Mouse (Mus musculus): ENCODE measurements at regions not wholly inside any gene's neighbourhood (a gene's known extent, or its start where the extent isn't known, plus 50 kb on each side); places are given as distances from the start of the nearest gene placed in this dataset.

- Histone ChIP-seq H3K9ac (ENCODE audit: control insufficient read depth, low read depth, low read length, poor library complexity, severe bottlenecking) (no peak overlapping the region), H3K27ac (ENCODE audit: control insufficient read depth, low read depth, low read length) (no peak overlapping the region), H3K27me3 (ENCODE audit: control insufficient read depth in 1 of 2, insufficient read depth in 2 of 2, low read length in 2 of 2) (no peaks in the 10 kb centered on the region), H3K36me3 (ENCODE audit: control insufficient read depth in 1 of 2, insufficient read depth in 2 of 2, low read length in 2 of 2) (no peaks in the 10 kb centered on the region), H3K79me2 (ENCODE audit: control insufficient read depth, insufficient read depth, low read length, poor library complexity) (no peaks in the 10 kb centered on the region), H3K4me1 (ENCODE audit: control insufficient read depth in 1 of 2, insufficient read depth in 2 of 2, low read length in 2 of 2) (no peaks in the 10 kb centered on the region), H3K4me3 (ENCODE audit: control insufficient read depth in 1 of 2, insufficient read depth in 1 of 2, low read depth in 2 of 2, low read length in 2 of 2) (no peak overlapping the region), H3K9me3 (replicated peaks; ENCODE audit: insufficient read depth, low read length) (no peaks in the 10 kb centered on the region)
- TF ChIP-seq MYB (IDR thresholded peaks at IDR 0.05; ENCODE audit: low read depth, low read length) (no peak), ETS1 (IDR thresholded peaks at IDR 0.05; ENCODE audit: low read depth, low read length) (no peak), CHD2 (IDR thresholded peaks at IDR 0.05; ENCODE audit: low read length) (no peak), MYC (IDR thresholded peaks at IDR 0.05; ENCODE audit: low read depth, low read length) (no peak), CHD1 (IDR thresholded peaks at IDR 0.05; ENCODE audit: low read depth, low read length) (no peak), GATA1 (IDR thresholded peaks at IDR 0.05; ENCODE audit: low read depth, low read length) (no peak), ELF1 (IDR thresholded peaks at IDR 0.05; ENCODE audit: low read depth, low read length) (no peak), CTCF (IDR thresholded peaks at IDR 0.05 in 2 of 3, conservative IDR thresholded peaks at IDR 0.05 in 1 of 3; ENCODE audit: control insufficient read depth in 1 of 3, insufficient read depth in 1 of 3, low read depth in 2 of 3, low read length in 3 of 3, poor library complexity in 1 of 3, severe bottlenecking in 1 of 3) (no peak), EP300 (IDR thresholded peaks at IDR 0.05; ENCODE audit: low read depth in 1 of 2, low read length in 2 of 2) (no peak), JUND (IDR thresholded peaks at IDR 0.05; ENCODE audit: low read depth, low read length) (no peak), TCF12 (IDR thresholded peaks at IDR 0.05; ENCODE audit: low read depth, low read length) (no peak), POLR2A (IDR thresholded peaks at IDR 0.05; ENCODE audit: control insufficient read depth in 1 of 2, insufficient read depth in 1 of 2, low read depth in 1 of 2, low read length in 2 of 2, poor library complexity in 1 of 2) (no peak), USF1 (IDR thresholded peaks at IDR 0.05; ENCODE audit: low read depth, low read length) (no peak), UBTF (IDR thresholded peaks at IDR 0.05; ENCODE audit: borderline replicate concordance, insufficient read depth, low read depth, low read length) (no peak), USF2 (IDR thresholded peaks at IDR 0.05; ENCODE audit: borderline replicate concordance in 1 of 2, insufficient read depth in 1 of 2, low read depth in 1 of 2, low read length in 2 of 2) (no peak), E2F4 (IDR thresholded peaks at IDR 0.05; ENCODE audit: borderline replicate concordance, low read depth, low read length) (no peak), MAFK (IDR thresholded peaks at IDR 0.05; ENCODE audit: borderline replicate concordance, low read depth, low read length) (no peak), GABPA (IDR thresholded peaks at IDR 0.05; ENCODE audit: low read depth, low read length) (no peak)
- no peak for DNase-seq (ENCODE audit: low read depth, low spot score)
Measured at GRCm38 (mm10) chr1:184439506-184439905, 292.9 kb downstream of the Hlx start.

DNA sequence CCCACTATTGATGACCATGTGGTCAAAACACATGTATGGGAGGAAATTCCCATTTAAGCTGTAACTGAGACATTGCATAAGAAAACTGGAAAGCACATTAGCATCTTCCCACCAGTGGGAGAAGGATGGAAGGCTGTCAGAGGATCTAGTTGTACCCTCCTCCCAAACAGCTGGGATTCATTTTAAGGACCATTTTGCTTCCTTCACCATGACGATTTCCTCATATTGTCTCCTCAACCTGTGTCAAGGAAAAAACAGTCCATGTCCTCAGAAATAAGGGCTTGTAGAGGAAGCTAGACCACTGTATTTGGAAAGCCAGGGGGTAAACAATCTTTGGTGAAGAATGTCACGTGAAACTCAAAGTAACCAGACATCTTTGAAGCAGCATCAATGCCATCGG lies 296.0 kb downstream of the Hlx start:
- Histone ChIP-seq H3K9me3 (replicated peaks; ENCODE audit: insufficient read depth, low read length) (no peaks in the 10 kb centered on the region), H3K79me2 (ENCODE audit: control insufficient read depth, insufficient read depth, low read length, poor library complexity) (no peaks in the 10 kb centered on the region), H3K27me3 (ENCODE audit: control insufficient read depth in 1 of 2, insufficient read depth in 2 of 2, low read length in 2 of 2) (no peaks in the 10 kb centered on the region), H3K4me3 (ENCODE audit: control insufficient read depth in 1 of 2, insufficient read depth in 1 of 2, low read depth in 2 of 2, low read length in 2 of 2) (no peak overlapping the region), H3K4me1 (ENCODE audit: control insufficient read depth in 1 of 2, insufficient read depth in 2 of 2, low read length in 2 of 2) (no peaks in the 10 kb centered on the region), H3K27ac (ENCODE audit: control insufficient read depth, low read depth, low read length) (no peak overlapping the region), H3K9ac (ENCODE audit: control insufficient read depth, low read depth, low read length, poor library complexity, severe bottlenecking) (no peak overlapping the region), H3K36me3 (ENCODE audit: control insufficient read depth in 1 of 2, insufficient read depth in 2 of 2, low read length in 2 of 2) (no peaks in the 10 kb centered on the region)
- DNase-seq (ENCODE audit: low read depth, low spot score): no peak
- TF ChIP-seq E2F4 (IDR thresholded peaks at IDR 0.05; ENCODE audit: borderline replicate concordance, low read depth, low read length) (no peak), CTCF (IDR thresholded peaks at IDR 0.05 in 2 of 3, conservative IDR thresholded peaks at IDR 0.05 in 1 of 3; ENCODE audit: control insufficient read depth in 1 of 3, insufficient read depth in 1 of 3, low read depth in 2 of 3, low read length in 3 of 3, poor library complexity in 1 of 3, severe bottlenecking in 1 of 3) (no peak), RCOR1 (IDR thresholded peaks at IDR 0.05; ENCODE audit: low read depth, low read length) (no peak), CHD1 (IDR thresholded peaks at IDR 0.05; ENCODE audit: low read depth, low read length) (no peak), ETS1 (IDR thresholded peaks at IDR 0.05; ENCODE audit: low read depth, low read length) (no peak), CHD2 (IDR thresholded peaks at IDR 0.05; ENCODE audit: low read length) (no peak), MXI1 (IDR thresholded peaks at IDR 0.05; ENCODE audit: low read depth, low read length) (no peak), NRF1 (IDR thresholded peaks at IDR 0.05; ENCODE audit: insufficient read depth, low read depth, low read length, poor library complexity, severe bottlenecking) (no peak), MEF2A (IDR thresholded peaks at IDR 0.05; ENCODE audit: extremely low read depth, insufficient replicate concordance, low read depth, low read length, poor library complexity, severe bottlenecking) (no peak), ELF1 (IDR thresholded peaks at IDR 0.05; ENCODE audit: low read depth, low read length) (no peak), MYB (IDR thresholded peaks at IDR 0.05; ENCODE audit: low read depth, low read length) (no peak)

Measured in MEL (cell line).